Mouse (Mus musculus) stomach, postnatal 0 days (tissue): ENCODE data around the gene Bahcc1.

ENCODE experiments used
- CTCF ChIP-seq: IDR thresholded peaks from 2 replicates; pipeline ENCODE4 v1.5.1; 2016; ENCODE audit warnings: antibody characterized with exemption, low read depth, mild to moderate bottlenecking, moderate library complexity
- EP300 ChIP-seq: optimal IDR thresholded peaks from 2 replicates; pipeline ENCODE3; 2016; ENCODE audit warnings: antibody characterized with exemption

DNA sequence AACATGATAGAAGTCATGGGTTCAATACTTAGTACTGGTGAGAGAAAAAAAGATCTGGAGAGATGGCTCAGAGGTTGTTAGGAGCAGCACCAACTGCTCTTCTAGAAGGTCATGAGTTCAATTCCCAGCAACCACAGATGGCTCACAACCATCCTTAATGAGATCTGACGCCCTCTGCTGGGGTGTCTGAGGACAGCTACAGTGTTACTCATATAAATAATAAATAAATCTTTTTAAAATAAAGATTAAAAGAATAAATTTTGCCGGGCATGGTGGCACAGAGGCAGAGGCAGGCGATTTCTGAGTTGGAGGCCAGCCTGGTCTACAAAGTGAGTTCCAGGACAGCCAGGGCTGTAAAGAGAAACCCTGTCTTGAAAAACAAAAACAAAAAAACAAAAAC is 106.0 kb downstream of the Bahcc1 start:
- TF ChIP-seq CTCF (peak; percentile 19; the same call in 1 of the 2 replicates), EP300 (no peak)
